Mouse (Mus musculus) skeletal muscle tissue, postnatal 0 days (tissue): ENCODE measurements around the gene Gpr61. TPM values are rescaled to one million over a fixed set of nuclear protein-coding genes. Genes with fewer than 3 reads are reported as not detected.

ENCODE experiments used
- polyA plus RNA-seq: library from polyadenylated mRNA; unstranded; fragments of >200 nt; fragmentation: Nextera tagmentation; extraction: Ambion mirVana; gene quantifications from 2 replicates; pipeline ENCODE4 v1.2.1, GENCODE M21; 2015

Gpr61 gene
- 0.11 and 0.12 TPM in 2 replicates for polyA plus RNA-seq

GRCm38 (mm10) chr3:108154656-108155055 is at the start of gene Gpr61:
Gene Gpr61, minus strand, starts transcription at chr3:108154882.

GRCm38 (mm10) chr3:108200329-108201323 is 45.9 kb upstream of the Gpr61 start, which contains the start of gene Cyb561d1:
Gene Cyb561d1, minus strand, starts transcription at chr3:108201212.

GRCm38 (mm10) chr3:108186098-108187047 is 31.7 kb upstream of the Gpr61 start, which contains the start of gene Amigo1:
Gene Amigo1, plus strand, starts transcription at chr3:108186335.

DNA sequence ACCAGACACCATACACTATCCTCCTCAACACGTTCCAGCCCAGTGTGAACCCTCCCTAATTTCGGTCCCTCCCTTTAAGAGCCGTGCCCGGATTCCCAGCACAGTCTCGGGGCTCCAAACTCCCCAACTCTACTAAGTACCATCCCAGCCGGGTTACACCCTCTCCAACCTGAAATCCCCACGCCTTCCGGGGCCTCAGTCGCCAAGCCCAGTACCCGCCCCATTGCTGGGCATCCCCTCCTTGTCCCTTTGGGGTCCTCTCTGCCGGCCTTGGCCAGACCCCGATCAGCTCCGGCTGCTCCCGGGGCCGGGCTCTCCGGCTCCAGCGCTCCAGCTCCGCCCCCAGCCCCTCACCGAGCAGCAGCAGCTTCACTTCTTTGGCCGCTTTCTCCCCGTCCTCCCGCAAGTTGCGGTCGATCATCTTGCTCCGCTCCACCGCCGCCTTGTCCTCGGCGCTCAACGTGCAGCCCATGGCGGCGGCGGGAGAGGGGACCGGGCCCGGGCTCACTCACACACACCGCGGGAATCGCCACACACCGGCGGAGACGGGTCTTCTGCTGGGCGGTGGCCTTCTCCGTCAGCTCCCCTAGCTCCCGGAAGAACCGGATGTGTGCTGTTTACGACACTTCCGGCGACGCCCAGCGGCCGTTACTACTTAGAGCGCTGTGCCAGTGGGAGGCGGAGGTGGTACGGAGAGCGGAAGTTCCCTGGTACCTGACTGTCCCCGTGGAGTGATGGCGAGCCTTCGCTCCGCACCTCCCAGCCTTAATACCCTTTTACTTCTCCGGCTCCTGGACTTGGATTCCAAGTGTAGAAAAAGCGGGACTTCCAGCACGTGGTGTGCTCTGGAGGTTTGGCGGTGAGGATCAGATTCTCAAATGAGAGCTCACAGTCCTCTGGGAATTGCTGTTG is 8.9 kb downstream of the Gpr61 start, which contains the start of gene Gnai3:
Gene Gnai3 (minus strand): TSS at position 613 of the 912 bp plus-strand sequence.

Other genes with a start within 250 kb of the Gpr61 start
- 6.6 and 6.8 TPM in 2 replicates for gene Gstm7, start 223.1 kb downstream of the Gpr61 start, polyA plus RNA-seq
- gene Gstm6, start 211.1 kb downstream of the Gpr61 start, polyA plus RNA-seq, result 2.7 and 3.5 TPM in 2 replicates
- not detected in 2 replicates for gene Gstm3, start 185.6 kb downstream of the Gpr61 start, polyA plus RNA-seq
- 47.5 and 65.3 TPM in 2 replicates for gene Gstm2, start 168.4 kb downstream of the Gpr61 start, polyA plus RNA-seq
- 115 and 116 TPM in 2 replicates for gene Gstm1, start 136.9 kb downstream of the Gpr61 start, polyA plus RNA-seq
- gene Gstm4, start 110.0 kb downstream of the Gpr61 start, polyA plus RNA-seq, result 10.6 and 12.4 TPM in 2 replicates
- gene Ampd2, start 68.2 kb downstream of the Gpr61 start, polyA plus RNA-seq, result 10.6 and 13.3 TPM in 2 replicates
- 0.22 and 0.27 TPM in 2 replicates for gene Gnat2, start 62.1 kb downstream of the Gpr61 start, polyA plus RNA-seq
- 49.0 and 55.8 TPM in 2 replicates for gene Gnai3, start 8.7 kb downstream of the Gpr61 start, polyA plus RNA-seq
- gene Amigo1, start 31.5 kb upstream of the Gpr61 start, polyA plus RNA-seq, result 16.6 and 16.9 TPM in 2 replicates
- 1.8 and 2.1 TPM in 2 replicates for gene Cyb561d1, start 46.3 kb upstream of the Gpr61 start, polyA plus RNA-seq
- gene Atxn7l2, start 56.1 kb upstream of the Gpr61 start, polyA plus RNA-seq, result 5.7 and 6.8 TPM in 2 replicates
- 204 and 213 TPM in 2 replicates for gene Sypl2, start 71.8 kb upstream of the Gpr61 start, polyA plus RNA-seq
- 248 and 270 TPM in 2 replicates for gene Psma5, start 102.0 kb upstream of the Gpr61 start, polyA plus RNA-seq
- 10.5 and 11.2 TPM in 2 replicates for gene Sort1, start 129.2 kb upstream of the Gpr61 start, polyA plus RNA-seq
- 0.29 and 0.33 TPM in 2 replicates for gene Mybphl, start 210.0 kb upstream of the Gpr61 start, polyA plus RNA-seq
- gene Psrc1, start 229.0 kb upstream of the Gpr61 start, polyA plus RNA-seq, result 6.3 and 6.4 TPM in 2 replicates